Mouse (Mus musculus) adrenal gland, adult 8-10 months (tissue): ENCODE results near the gene Syngr2. TPM values are rescaled to one million over a fixed set of nuclear protein-coding genes. Genes with fewer than 3 reads are reported as not detected.
A peak's percentile ranks its signal among the peaks of the same experiment; 100 is the strongest.
"Not testable (repeated sequence)": the region's sequence is repeated elsewhere in the genome, so short reads cannot be mapped to it uniquely, and the experiment has no call there.

Experiments
- DNase-seq: peaks from one replicate; pipeline ENCODE4 v3.0.0; 2022
- total RNA-seq, 4 experiments: library from RNA; stranded (reverse); gene quantifications; 2 replicates each; pipeline ENCODE4 v1.2.4; 2022

Gene Syngr2
- total RNA-seq, 4 experiments from 2014 or later: 86.0 to 110 (median 103) TPM

GRCm38 (mm10) chr11:117781199-117781821 lies 28.2 kb upstream of the Syngr2 start:
- DNase-seq: peak; percentile 90

GRCm38 (mm10) chr11:117781993-117782704 lies 27.3 kb upstream of the Syngr2 start, which contains the start of the genes Tmc8 and Tmc6:
Gene Tmc8, plus strand, starts transcription at chr11:117782076.
Gene Tmc6, minus strand, starts transcription at chr11:117782198.
- DNase-seq: no peak

GRCm38 (mm10) chr11:117782705-117783034 lies 26.8 kb upstream of the Syngr2 start:
- no peak for DNase-seq

GRCm38 (mm10) chr11:117783089-117783488 lies 26.4 kb upstream of the Syngr2 start:
- no peak for DNase-seq

GRCm38 (mm10) chr11:117783683-117784309 lies 25.7 kb upstream of the Syngr2 start:
- no peak for DNase-seq

GRCm38 (mm10) chr11:117786294-117786693 lies 23.2 kb upstream of the Syngr2 start:
- DNase-seq: no peak

GRCm38 (mm10) chr11:117788481-117788880 lies 21.0 kb upstream of the Syngr2 start:
- not testable (repeated sequence) for DNase-seq

- DNase-seq: no peak
Observed at GRCm38 (mm10) chr11:117790286-117790685, 19.2 kb upstream of the Syngr2 start.

GRCm38 (mm10) chr11:117790703-117791440 lies 18.6 kb upstream of the Syngr2 start:
- no peak for DNase-seq

- DNase-seq: no peak
Observed at GRCm38 (mm10) chr11:117791441-117791761, 18.1 kb upstream of the Syngr2 start.

GRCm38 (mm10) chr11:117792281-117792888 lies 17.1 kb upstream of the Syngr2 start:
- no peak for DNase-seq

- no peak for DNase-seq
Observed at GRCm38 (mm10) chr11:117794035-117794551, 15.4 kb upstream of the Syngr2 start.

- no peak for DNase-seq
Observed at GRCm38 (mm10) chr11:117796954-117797353, 12.5 kb upstream of the Syngr2 start.

- no peak for DNase-seq
Observed at GRCm38 (mm10) chr11:117797511-117798159, 11.8 kb upstream of the Syngr2 start, which contains the start of gene 6030468B19Rik. Gene 6030468B19Rik, plus strand, starts transcription at chr11:117797660.

- DNase-seq: no peak
Observed at GRCm38 (mm10) chr11:117798160-117798541, 11.3 kb upstream of the Syngr2 start.

- DNase-seq: no peak
Observed at GRCm38 (mm10) chr11:117799174-117799573, 10.3 kb upstream of the Syngr2 start.

- no peak for DNase-seq
Observed at GRCm38 (mm10) chr11:117800038-117800437, 9.4 kb upstream of the Syngr2 start.

- DNase-seq: no peak
Observed at GRCm38 (mm10) chr11:117801650-117802049, 7.8 kb upstream of the Syngr2 start.

- no peak for DNase-seq
Observed at GRCm38 (mm10) chr11:117803166-117803688, 6.2 kb upstream of the Syngr2 start.

GRCm38 (mm10) chr11:117806781-117807180 lies 2.7 kb upstream of the Syngr2 start:
- no peak for DNase-seq

- DNase-seq: peak; percentile 91
Observed at GRCm38 (mm10) chr11:117810401-117811046, 1.1 kb downstream of the Syngr2 start.
